Mouse (Mus musculus): ENCODE measurements around the gene Art4. TPM values are rescaled to one million over a fixed set of nuclear protein-coding genes. Genes with fewer than 3 reads are reported as not detected.
A peak's percentile ranks its signal among the peaks of the same experiment; 100 is the strongest.
"Not testable (repeated sequence)": the region's sequence is repeated elsewhere in the genome, so short reads cannot be mapped to it uniquely, and the experiment has no call there.

The Art4 gene
- total RNA-seq (2021): not detected
- long read RNA-seq: 0 reads

DNA sequence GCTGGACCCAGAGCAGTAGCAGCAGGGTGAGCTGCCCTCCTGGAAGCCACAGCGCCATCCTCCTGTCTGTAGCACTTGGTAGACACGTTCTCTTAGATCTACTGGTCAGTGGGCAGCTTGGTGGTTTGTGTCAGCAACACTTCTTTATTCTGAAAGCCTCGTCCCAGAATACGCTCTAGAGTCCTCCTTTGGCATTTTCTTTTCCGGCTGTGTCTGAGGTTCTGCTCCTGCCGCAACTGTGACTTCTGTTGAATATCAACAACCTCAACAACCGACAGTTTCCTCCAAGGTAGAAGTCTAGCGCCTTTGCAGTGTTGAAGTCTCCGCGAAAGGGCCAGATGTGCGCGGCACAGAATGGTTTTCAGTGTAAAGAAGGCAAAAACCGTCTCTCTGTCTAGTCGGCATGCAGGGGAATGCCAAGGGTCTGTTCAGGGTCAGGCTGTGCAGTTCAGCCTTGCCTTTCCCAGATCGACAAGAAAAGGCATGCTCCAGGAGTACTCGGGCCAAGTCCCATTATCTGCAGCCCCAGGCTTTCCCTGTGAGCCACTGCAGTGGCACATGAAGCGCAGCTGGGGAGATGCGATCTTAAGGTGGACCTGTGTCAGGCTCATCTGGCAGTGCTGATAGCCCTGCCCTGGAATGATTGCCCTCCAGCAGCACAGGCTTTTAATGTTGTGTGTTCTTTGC lies at the start of gene Art4:
TSS of gene Art4 (minus strand) at position 548 of the 687 bp plus-strand sequence.
- DNase-seq (ENCODE audit: low spot score in 2 of 2): no peak

DNA sequence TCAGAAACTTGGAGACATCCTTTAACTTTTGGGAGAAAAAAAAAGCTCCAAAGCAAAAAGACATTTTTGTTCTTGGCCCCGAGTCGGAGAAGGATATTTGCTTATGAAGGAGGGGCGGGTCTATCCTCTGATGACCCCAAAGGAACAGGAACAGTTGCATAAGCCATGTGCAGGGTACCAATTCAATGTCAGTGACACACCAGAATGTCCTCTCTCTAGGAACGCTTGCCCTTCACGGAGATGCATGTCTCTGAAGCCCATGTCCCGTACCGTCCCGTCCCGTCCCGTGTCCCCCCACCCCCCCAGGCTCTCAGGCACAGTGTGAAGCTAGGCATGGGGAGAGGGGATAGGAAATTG lies 49.4 kb upstream of the Art4 start:
- DNase-seq (ENCODE audit: low spot score in 2 of 2): no peak

DNA sequence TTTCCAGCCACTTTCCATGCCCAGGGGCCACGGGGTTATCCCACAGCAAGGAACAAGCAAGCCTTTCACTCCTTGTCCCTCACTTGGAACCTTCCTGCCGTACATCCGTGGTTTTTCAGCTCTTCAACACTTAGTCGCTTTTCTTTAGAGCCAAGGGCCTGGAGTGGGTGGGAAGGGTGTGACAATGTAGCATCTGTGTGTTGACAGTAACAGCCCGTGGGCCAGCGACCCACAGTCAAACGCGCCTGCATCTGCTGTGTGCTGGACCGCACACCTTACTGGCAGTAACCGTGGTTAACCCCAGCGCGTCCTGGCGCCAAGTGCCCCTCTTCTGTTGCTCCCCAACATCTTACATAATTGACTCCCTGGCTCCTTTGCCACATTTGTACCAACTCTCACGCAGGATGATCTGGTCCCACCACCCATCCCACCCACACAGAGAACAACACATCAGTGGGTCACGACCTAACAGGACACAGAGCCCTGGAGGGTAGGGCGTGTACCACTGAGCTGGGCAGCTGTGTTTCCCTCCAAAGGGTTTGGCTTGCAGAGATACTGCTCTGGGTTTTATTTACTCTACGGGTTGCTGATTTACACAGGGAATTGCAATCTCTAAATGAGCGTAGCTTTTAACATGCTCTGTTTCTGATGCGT lies 48.9 kb upstream of the Art4 start:
- no peak for DNase-seq (ENCODE audit: low spot score in 2 of 2)

DNA sequence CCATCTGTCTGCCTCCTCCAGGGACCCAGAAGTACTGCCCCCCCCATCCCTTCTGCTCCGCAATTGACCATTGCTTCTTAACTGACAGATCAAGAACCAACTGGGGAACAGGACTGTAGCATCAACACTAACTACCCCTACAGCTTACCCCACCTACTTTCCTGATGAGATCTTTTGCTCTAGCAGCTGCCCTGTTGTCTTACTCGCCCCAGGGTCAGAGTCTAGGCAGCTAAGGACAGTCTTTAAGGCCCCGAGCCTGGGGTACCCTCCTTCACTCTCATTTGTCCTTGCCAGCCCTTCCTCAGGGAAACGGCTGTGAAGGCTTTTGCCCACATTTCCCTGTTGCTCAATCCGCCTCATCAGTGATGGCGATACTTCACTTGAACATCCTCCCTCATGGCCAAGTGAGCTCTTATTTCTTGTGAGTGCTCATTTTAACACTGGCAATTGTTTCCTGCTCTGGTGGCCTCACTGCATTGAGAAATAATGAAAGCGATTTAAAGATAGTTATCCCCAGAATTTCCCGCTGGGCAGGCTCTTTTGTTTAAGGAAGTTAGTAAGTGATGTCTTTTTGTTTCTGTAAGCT lies 46.4 kb upstream of the Art4 start:
- no peak for DNase-seq (ENCODE audit: low spot score in 2 of 2)

DNA sequence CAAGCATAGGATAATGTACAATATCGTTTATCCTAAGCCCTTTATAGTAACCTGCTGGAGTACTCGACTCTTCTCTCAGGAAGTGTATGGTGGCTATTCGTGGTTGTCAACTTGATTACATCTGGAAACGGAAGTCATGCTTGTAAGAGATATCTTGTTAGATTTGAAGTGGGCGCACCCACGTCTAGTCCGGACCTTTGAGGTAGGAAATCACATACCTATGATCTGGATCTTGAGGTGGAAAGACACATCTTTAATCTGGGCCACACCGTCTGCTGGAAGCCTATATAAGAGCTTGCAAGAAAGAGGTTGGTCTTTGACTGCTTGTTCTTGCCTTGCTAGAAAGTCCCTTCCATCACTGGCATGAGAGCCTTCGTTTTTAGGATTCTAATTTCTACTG lies 45.0 kb upstream of the Art4 start:
- no peak for DNase-seq (ENCODE audit: low spot score in 2 of 2)

DNA sequence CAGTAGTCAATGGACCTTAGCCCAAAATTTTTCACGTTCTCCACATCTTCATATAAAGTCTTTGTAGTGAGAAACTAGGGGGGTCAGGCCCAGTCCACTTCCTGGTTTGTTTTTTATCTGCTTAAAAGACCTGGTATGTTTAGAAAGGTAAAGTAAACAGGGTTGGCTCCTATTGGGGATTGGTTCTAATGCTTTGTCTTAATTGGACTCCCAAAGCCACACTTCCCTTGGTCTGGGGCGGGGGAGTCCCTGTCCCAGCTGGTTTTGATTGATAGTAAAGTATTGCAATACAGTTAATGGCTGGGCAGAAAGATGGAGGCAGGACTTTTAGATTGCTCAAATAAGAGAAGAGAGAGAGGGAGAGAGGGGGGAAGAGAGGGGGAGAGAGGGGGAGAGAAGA lies 43.5 kb upstream of the Art4 start:
- no peak for DNase-seq (ENCODE audit: low spot score in 2 of 2)

DNA sequence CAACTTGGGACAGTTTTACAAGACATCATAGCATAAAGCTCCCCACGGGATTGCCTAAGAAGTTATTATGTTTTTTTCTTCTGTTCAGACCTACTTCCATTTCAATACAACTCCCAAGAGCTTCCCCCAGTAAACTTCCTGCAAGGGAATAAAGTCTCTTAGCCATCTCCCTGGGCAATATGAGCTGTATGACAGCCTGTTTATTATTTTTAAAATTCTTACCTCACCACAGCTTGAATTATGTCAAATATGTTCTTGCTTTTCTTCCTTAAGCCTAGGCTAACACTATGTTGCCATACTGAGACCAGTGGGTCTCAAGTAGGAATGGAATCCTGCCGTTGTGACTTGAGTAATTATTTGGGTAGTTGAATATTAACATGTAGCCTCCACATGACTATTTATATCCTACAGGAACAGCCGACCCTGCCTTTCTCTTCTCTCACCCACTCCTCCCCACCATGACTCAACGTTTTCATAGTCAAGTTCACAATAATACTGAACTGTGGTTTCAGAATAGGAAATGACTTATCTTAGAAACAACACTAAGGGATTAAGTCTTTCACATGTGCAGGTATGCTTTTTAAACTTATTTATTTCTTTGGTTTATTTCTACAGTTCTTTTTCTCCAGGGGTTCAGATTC lies 43.0 kb upstream of the Art4 start:
- no peak for DNase-seq (ENCODE audit: low spot score in 2 of 2)

DNA sequence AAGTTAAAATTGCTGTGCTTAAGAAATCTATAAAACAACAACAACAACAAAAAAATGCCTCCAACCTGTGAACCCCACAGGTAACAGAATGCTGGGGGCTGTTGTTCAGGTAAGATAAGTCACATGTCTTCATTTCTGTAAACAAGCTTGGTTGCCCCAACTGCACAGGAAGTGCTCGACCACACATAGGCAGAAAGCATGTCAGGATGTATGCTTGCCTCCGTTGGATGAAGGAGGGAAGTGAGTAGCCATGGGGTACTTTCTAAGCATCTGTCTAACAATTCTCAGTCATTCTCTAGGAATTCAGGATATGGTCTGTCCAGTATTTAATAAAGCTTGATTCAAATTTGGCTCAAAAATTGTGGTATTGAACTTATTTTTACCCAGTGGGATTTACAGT lies 41.4 kb upstream of the Art4 start:
- no peak for DNase-seq (ENCODE audit: low spot score in 2 of 2)

DNA sequence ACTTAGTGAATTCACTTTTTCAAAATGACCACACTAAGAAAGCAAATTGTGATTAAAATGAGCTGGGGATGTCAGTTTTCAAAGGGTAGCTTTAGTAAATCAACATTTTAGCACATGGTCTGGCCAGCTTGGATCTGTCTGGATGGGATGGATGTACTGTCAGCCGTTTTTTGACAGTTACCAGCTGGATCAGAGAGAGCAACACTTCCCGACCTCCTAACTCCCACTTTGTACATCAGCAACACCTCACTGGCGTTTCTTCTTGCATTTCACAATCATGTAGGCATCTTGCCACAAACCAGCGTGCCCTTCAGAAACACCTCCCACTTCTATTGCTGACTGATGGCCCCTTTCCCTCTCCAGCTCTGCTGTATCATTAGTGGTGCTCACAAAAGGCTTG lies 40.7 kb upstream of the Art4 start:
- no peak for DNase-seq (ENCODE audit: low spot score in 2 of 2)

DNA sequence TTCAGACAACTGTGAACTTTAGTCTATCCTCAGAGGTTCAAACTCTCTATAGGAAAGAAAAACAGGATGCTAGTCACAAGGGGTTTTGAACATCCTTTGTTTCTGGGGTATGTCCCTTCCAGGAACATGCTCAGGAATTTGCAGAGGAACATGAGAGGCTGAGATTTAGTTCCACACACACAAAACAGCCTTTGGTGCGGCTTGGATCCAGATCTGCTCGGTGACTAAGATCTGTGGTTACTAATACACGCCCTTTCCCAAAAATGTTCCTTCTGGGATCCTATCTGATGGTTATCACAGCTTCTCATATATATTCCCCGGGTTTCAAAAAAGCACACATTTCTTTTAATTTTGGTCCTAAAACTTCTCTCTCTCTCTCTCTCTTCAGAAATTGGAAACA lies 40.3 kb upstream of the Art4 start:
- no peak for DNase-seq (ENCODE audit: low spot score in 2 of 2)

DNA sequence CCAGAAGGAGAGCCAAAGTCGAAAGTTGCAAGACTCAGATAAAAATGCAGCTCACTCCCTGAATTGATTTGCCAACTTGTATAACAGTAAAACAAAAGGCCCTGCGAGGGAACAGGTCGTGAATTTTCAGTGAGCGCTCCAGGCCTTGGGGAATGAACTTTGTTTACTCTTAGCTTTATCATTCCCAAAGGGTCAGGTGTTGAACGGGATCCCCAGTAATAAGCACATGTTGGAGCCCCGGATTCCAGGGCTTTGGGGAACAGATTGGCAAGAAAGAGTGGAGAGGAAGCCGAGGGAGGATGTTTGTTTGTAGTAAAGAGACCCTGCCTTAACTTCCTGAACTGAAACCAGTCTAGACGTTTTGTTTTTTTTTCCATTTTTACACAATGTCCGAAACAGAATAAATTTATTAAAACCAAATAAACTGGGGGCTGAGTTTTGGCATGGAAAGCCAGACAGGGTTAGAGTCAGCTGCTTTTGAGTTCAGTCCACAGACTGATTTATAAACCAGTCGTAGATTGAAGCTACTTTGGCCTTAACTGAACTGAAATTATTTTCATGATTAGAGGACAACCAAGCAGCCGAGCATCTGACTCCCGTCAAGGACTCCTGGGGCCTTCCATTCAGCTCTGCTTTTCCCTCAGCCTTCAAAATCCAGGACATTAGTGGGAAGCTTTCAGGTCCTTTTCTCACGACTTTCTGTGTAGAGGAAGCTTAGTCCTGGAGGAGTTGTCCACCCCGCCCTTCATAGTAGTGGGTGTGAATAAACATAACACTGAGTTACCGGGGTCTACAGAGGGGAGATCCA lies 37.2 kb upstream of the Art4 start:
- no peak for DNase-seq (ENCODE audit: low spot score in 2 of 2)

DNA sequence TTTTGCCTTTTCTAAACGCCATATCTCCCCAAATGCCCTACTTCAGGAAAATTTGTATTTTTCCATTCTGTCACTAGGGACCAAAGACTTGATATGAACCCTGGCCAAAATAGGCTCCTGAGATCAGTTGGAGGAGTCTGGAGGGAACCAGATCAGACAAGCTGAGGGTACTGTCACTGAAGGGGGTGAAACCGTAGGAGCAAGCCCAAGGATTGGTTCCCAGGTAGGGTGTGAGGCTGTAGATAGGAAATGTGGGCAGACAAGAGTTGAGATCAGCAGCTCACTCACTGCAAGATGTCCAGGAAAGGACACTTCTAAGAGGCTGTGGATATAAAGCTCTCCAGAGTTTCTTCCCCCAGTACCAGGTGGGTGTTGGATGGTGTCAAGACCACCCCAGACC lies 34.5 kb upstream of the Art4 start:
- DNase-seq (ENCODE audit: low spot score in 2 of 2): no peak

DNA sequence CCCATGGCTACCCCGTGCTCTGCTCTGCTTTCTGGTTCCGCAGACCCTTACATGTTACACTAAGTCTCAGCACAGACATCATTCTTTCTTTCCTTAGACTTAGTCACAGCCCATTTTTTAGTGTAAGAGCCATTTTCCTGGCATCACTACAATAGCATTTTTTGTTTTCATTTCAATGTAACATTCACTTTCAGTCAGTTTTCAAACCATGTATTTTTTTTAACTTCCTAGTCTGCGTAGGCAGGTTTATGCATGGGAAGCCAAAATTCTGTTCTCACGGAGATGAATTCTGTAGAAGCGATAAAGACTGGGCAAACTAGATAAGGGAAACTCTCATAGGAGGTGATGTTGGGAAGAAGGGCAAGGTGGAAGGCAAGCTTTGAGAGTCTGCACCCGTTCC lies 32.0 kb upstream of the Art4 start:
- DNase-seq (ENCODE audit: low spot score in 2 of 2): peak in 1 of 2 experiments; percentile 52

DNA sequence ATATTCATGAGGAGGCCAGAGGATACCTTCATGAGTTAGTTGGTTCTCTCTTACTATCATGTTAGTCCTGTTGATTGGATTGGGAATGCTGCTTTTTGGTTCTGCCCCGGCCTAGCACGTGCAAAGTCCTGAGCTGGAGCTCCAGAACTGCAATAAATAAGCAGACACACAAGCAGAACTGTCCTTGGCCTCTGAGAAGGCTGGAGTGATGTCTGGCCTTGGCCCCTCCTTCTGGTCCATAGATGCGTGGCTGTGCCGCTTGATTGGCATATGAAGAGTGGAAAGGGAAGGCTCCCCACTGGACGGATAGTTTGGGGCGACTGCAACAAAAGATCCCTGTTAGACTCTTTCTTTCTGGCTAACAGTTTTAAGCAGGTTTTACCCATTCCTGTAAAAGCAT lies 31.5 kb upstream of the Art4 start:
- no peak for DNase-seq (ENCODE audit: low spot score in 2 of 2)

DNA sequence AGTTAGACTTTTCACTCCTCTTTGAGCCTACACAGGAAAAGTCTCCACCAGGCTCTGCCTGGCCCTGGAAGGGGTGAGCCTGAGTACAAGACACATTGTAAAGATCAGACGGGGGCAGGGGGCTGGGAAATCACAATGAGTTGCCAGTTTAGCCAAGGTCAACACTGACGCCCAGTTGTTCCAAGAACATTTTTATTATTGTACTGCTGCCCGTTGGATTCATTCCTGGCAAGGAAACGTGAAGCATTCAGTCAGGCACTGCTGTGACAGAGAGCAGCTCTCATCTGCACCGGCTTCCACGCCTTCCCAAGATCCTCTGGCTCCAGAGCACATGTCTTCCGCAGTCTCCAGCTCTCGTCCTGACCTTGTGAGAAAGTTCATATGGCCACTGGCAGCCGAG lies 30.3 kb upstream of the Art4 start:
- DNase-seq (ENCODE audit: low spot score in 2 of 2): no peak

DNA sequence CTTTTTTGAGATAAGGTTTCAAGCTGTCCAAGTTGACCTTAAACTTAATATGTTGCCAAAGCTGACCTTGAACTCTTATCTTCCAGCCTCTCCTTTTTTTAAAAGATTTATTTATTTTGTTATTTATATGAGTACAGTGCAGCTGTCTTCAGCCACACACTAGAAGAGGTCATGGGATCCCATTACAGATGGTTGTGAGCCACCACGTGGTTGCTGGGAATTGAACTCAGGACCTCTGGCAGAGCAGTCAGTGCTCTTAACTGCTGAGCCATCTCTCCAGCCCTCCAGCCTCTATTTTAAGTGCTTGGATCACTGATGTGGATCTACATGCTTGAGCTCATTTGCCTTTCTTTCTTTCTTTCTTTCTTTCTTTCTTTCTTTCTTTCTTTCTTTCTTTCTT lies 27.2 kb upstream of the Art4 start:
- not testable (repeated sequence) for DNase-seq (ENCODE audit: low spot score in 2 of 2)

DNA sequence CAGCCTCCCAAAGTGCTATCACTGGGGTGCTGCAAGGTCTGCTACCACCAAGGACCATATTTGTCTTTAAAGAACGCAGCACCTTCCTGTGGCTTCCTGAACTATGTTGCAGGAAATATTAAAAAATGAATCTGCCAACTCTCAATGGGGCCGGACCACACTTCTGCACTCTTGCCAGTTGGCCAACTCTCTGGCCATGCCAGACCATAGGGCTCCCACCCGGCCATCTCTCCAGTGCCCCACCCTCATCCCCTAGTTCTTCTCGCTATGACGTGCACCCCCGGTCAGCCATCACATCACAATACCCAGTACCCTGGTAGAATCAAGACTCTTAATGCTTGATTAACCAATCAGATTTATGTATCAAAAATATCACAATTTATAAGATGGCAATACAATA lies 26.4 kb upstream of the Art4 start:
- DNase-seq (ENCODE audit: low spot score in 2 of 2): no peak

DNA sequence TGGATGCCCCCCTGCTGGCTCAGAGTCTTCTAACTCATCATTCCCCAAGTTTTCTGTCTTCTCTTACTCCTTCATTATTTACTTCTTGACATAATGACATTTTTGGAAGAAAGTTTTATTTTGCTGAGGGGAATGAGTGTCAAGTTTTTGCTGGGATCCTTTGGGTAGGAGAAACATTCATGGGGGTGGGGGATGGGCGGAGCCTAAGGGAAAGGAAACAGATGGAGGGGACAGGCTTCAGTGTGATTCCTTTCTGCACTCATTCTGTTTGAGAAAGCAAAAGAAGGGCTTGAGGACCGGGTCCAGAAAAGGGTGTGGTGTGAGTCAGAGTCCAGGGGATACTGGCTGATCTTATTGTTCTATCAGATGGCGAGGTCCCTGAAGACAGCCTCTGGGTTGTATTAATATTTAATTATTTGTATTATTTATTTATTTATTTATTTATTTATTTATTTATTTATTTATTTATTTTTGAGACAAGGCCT lies 25.9 kb upstream of the Art4 start:
- no peak for DNase-seq (ENCODE audit: low spot score in 2 of 2)

DNA sequence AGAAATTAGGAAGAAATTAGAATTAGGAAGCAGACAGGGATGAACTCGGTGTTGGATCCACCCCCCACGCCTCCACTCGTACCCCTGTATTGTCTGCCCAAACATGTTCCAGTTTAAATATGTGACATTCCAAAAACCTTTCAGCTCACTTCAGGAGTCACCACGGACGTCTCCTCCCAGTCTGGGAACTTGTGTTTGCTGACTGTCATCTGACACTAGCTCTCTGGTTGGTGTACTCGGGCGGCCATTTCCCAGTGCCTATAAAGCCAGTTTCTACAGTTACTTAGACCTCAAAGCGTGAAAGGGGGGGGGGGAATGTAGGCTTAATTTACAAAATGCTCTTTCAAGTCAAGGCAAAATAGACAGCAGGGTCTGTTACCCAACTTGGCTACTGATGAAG lies 24.1 kb upstream of the Art4 start:
- DNase-seq (ENCODE audit: low spot score in 2 of 2): no peak

DNA sequence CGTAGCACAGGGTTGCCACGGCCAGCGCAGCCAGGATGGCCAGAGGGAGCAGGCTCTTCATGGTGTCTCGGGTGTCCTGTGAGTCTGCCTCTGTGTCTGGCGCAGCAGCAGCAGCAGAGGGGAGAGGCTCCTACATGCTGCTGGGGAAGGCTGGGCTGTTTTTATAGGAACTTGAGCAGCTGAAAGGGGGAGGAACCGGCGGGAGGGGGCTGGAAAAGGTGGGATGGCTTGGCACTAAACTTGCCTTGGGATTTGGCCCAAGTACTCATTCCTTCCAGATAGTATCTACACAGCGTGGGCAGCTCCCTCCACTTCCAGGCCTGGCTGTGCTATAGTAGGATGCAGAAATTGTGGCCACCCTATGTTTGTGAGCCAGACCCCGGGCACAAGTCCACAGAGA lies 18.1 kb upstream of the Art4 start, which contains the start of gene Mgp:
TSS of gene Mgp (minus strand) at position 154 of the 400 bp plus-strand sequence.
- peak in 1 of 2 experiments; percentile 32 for DNase-seq (ENCODE audit: low spot score in 2 of 2)

DNA sequence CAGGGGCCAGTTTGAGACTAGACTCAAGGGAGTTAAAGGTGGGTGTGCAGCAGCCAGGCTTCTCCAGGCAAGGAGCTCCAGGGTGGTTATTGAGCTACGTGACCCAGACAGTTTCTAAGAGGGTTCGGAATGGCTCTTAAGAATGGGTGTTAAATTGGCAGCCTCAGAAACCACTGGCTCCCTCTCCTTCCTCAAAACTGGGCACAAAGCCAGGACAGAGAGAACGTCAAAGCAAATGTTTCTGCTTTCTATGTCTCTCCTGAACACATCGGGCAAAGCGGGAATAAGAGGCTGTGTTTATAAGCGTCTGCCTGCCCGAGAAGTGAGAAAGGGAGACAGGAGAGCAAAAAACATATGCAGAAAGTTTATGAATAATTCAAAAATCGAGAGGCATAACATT lies 17.1 kb upstream of the Art4 start:
- DNase-seq (ENCODE audit: low spot score in 2 of 2): no peak

Measured in layer of hippocampus, adult 18-20 months (tissue).